ENCODE assay signal across 10 mouse cellular contexts in genomic region chr11:96596301-96596700, GRCm38 (mm10).
DNase-seq lines count a peak whose midpoint lies in the region; ATAC-seq lines count a peak whose summit lies in the region.
"Had no signal": no experiment of that assay in that cellular context is flagged by ENCODE, and none has a peak within 500 bp of the region (broad histone marks: within the 10 kb centered on the region; RNA-seq: fewer than 3 reads in every experiment).

No protein-coding gene starts in this region.

- H3K27ac ChIP-seq in heart, embryonic 12.5 days (ENCODE audit: poor library complexity, severe bottlenecking) = no peak overlapping the region
- peak overlapping the region; percentile 78 for H3K27ac ChIP-seq in hindbrain, embryonic 14.5 days
- no peak overlapping the region for H3K27ac ChIP-seq in midbrain, embryonic 11.5 days (ENCODE audit: low read depth, low read length)

- H3K4me3 ChIP-seq in heart, embryonic 12.5 days = 0 out of 2 replicates have a peak overlapping the region, but pooled peaks have one; percentile 9
- peak overlapping the region; percentile 2 for H3K4me3 ChIP-seq in hindbrain, embryonic 14.5 days (replicated peaks; ENCODE audit: low read length)
- no peak overlapping the region for H3K4me3 ChIP-seq in midbrain, embryonic 11.5 days (ENCODE audit: low read depth, low read length)

- H3K36me3 ChIP-seq in heart, embryonic 12.5 days = no peaks in the 10 kb centered on the region
- no peaks in the 10 kb centered on the region for H3K36me3 ChIP-seq in hindbrain, embryonic 14.5 days (replicated peaks; ENCODE audit: control insufficient read depth, insufficient read depth)
- no peaks in the 10 kb centered on the region for H3K36me3 ChIP-seq in midbrain, embryonic 11.5 days (ENCODE audit: control insufficient read depth, insufficient read depth, low read length)

- no peak for DNase-seq in heart, adult 18-20 months
- peak; percentile 12 for DNase-seq in brain, adult 2 months (ENCODE audit: low read depth, low spot score)
- peak; percentile 55 for DNase-seq in hindbrain, embryonic 14.5 days (ENCODE audit: low spot score)
- DNase-seq in midbrain, embryonic 11.5 days (ENCODE audit: low spot score, missing footprints) = no peak
- DNase-seq in thymus, postnatal 14 days = no peak
- DNase-seq in natural killer cell, adult 2 months (ENCODE audit: low spot score in 2 of 2) = no peak
- no peak for DNase-seq in right cerebral cortex, adult 18-20 months
- DNase-seq: adrenal gland, postnatal 25 days; lung, postnatal 4 days had no signal

- no peaks in the 10 kb centered on the region for H3K9me3 ChIP-seq in heart, embryonic 12.5 days (replicated peaks)
- H3K9me3 ChIP-seq in hindbrain, embryonic 14.5 days (ENCODE audit: control insufficient read depth, low read length) = no peaks in the 10 kb centered on the region
- H3K9me3 ChIP-seq in midbrain, embryonic 11.5 days (ENCODE audit: control insufficient read depth, low read length) = no peaks in the 10 kb centered on the region

- peak overlapping the region; percentile 40 for H3K4me2 ChIP-seq in heart, embryonic 12.5 days
- peak overlapping the region; percentile 46 for H3K4me2 ChIP-seq in hindbrain, embryonic 14.5 days (replicated peaks)
- peak overlapping the region; percentile 23 for H3K4me2 ChIP-seq in midbrain, embryonic 11.5 days

- H3K4me1 ChIP-seq in heart, embryonic 12.5 days (replicated peaks) = no peaks in the 10 kb centered on the region
- peaks cover 25% of the 10 kb centered on the region for H3K4me1 ChIP-seq in hindbrain, embryonic 14.5 days (replicated peaks; ENCODE audit: control insufficient read depth, insufficient read depth, low read length)
- H3K4me1 ChIP-seq in midbrain, embryonic 11.5 days (ENCODE audit: control insufficient read depth, insufficient read depth, low read length) = peaks cover 9% of the 10 kb centered on the region

- H3K27me3 ChIP-seq in heart, embryonic 12.5 days (replicated peaks) = peaks cover 7% of the 10 kb centered on the region
- H3K27me3 ChIP-seq in hindbrain, embryonic 14.5 days (ENCODE audit: control insufficient read depth, insufficient read depth, low read length) = no peaks in the 10 kb centered on the region
- no peaks in the 10 kb centered on the region for H3K27me3 ChIP-seq in midbrain, embryonic 11.5 days (ENCODE audit: control insufficient read depth, insufficient read depth, low read length)

- WGBS in heart, embryonic 12.5 days = 32% methylated on average over 6 of the region's 6 CpGs
- 6% methylated on average over 6 of the region's 6 CpGs for WGBS in hindbrain, embryonic 14.5 days
- 13% methylated on average over 6 of the region's 6 CpGs for WGBS in midbrain, embryonic 11.5 days

- ATAC-seq in heart, embryonic 12.5 days (ENCODE audit: insufficient number of reproducible peaks, low FRiP score) = no peak
- no peak for ATAC-seq in hindbrain, embryonic 14.5 days (ENCODE audit: low FRiP score)
- ATAC-seq in midbrain, embryonic 11.5 days (ENCODE audit: low FRiP score) = no peak

- H3K9ac ChIP-seq in heart, embryonic 12.5 days = no peak overlapping the region
- H3K9ac ChIP-seq in hindbrain, embryonic 14.5 days = peak overlapping the region; percentile 41
- no peak overlapping the region for H3K9ac ChIP-seq in midbrain, embryonic 11.5 days (ENCODE audit: low read length)

Comparison
In these comparisons a context has a peak if more than half of its experiments do, and no peak if none do; other contexts are left out.
1. DNase-seq: peak in brain, adult 2 months (single experiment) and hindbrain, embryonic 14.5 days (single experiment); none in heart, adult 18-20 months (0 of 2), midbrain, embryonic 11.5 days (single experiment), thymus, postnatal 14 days (single experiment), natural killer cell, adult 2 months (0 of 2) and right cerebral cortex, adult 18-20 months (single experiment).
2. Peak in every context shown above with its lines, with median percentiles within 50 percentile points of each other: H3K4me2 ChIP-seq.